Mouse (Mus musculus) megakaryocyte, embryonic 14.5 days (primary cell): Measurements from ENCODE around the gene Pi4kb.

Experiments used
- FLI1 ChIP-seq: IDR thresholded peaks from 2 replicates; pipeline ENCODE4 v1.6.1; 2012; ENCODE audit warnings: low read length, inconsistent platforms, mixed read lengths
- GATA1 ChIP-seq: IDR thresholded peaks from 3 replicates; pipeline ENCODE4 v1.6.1; 2012; ENCODE audit warnings: mixed read lengths, low read length, inconsistent platforms, borderline replicate concordance

- TF ChIP-seq GATA1 (no peak), FLI1 (no peak)
These were observed 21.7 kb upstream of the Pi4kb start for GRCm38 (mm10) chr3:94952806-94953205.
